Mouse (Mus musculus): ENCODE measurements around the gene Grm3. TPM values are rescaled to one million over a fixed set of nuclear protein-coding genes. Genes with fewer than 3 reads are reported as not detected.

Grm3 gene
- polyA plus RNA-seq, 1 experiment: not detected

DNA sequence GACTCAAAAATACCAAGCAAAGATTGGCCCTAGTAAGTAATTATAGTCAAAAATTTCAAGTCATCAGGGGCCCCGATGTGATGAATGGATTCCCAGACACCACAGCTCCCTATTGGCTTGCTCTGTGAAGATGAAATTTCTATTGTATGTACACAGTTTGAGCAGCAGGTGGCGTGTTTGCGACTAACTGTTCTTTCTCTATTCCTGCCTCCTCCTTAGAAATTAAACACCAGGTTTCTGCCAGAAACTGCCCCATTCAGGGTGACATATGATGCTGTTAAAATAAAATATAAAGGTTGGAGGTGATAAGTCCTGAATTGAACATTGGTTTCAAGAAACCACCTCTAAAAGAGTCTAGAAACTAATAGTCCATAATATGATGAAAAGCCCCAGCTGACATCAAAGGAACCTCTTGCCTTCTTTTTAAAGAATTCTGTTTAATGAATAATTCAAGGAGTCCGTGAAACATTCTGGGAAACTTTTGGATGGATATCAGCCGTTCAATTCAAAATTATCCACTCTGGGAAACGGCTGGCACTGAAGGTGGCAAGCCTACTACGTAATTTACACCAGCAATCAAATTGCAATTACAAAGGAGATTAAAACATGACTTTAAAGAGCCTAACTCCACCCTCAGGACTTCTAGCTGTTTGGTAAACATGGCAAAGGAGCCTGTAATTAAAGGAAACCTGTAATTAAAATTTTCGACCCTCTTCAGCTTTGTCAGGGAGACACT, 184.0 kb downstream of the Grm3 start:
- Histone ChIP-seq H3K36me3 (ENCODE audit: control insufficient read depth, insufficient read depth, low read length) (no peaks in the 10 kb centered on the region), H3K27me3 (replicated peaks; ENCODE audit: control insufficient read depth, insufficient read depth, low read length) (no peaks in the 10 kb centered on the region), H3K4me3 (ENCODE audit: insufficient read depth, low read depth, low read length) (no peak overlapping the region), H3K4me1 (ENCODE audit: control insufficient read depth, insufficient read depth, low read length) (no peaks in the 10 kb centered on the region), H3K27ac (ENCODE audit: insufficient read depth, low read depth, low read length) (no peak overlapping the region)
- 17% methylated on average over 8 of the region's 8 CpGs for WGBS
- DNase-seq: peak; percentile 5
- no peak for TF ChIP-seq CTCF (conservative IDR thresholded peaks at IDR 0.05; ENCODE audit: insufficient read depth, insufficient read length, low read depth, low read length)
- TF ChIP-seq POLR2A (IDR thresholded peaks at IDR 0.05; ENCODE audit: low read depth, low read length): no peak

DNA sequence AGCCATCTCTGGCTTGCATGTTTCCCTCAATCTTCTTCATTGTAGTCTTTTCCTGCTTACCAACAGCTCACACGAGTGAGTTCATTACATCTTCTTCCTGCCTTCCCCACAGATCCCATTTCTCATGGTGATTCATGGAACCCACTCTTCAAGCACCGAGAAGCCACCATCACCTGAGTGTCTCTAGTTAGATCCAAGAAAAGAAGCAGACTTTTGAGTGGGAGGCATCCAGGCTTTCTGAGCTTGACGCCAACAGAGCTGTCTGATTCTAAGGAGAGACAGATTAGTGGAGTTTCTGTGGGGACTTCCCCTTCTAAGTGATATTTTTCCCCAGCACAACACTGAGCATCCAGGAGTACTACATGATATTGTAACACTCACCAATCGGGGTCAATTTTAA, 199.5 kb downstream of the Grm3 start:
- DNase-seq: no peak

GRCm38 (mm10) chr5:9511027-9511426, 213.9 kb downstream of the Grm3 start:
- Histone ChIP-seq H3K27me3 (replicated peaks; ENCODE audit: control insufficient read depth, insufficient read depth, low read length) (no peaks in the 10 kb centered on the region), H3K4me3 (ENCODE audit: insufficient read depth, low read depth, low read length) (no peak overlapping the region), H3K36me3 (ENCODE audit: control insufficient read depth, insufficient read depth, low read length) (no peaks in the 10 kb centered on the region), H3K27ac (ENCODE audit: insufficient read depth, low read depth, low read length) (no peak overlapping the region), H3K4me1 (ENCODE audit: control insufficient read depth, insufficient read depth, low read length) (no peaks in the 10 kb centered on the region)
- DNase-seq: no peak
- WGBS: 92% methylated on average over 1 of the region's 1 CpGs
- TF ChIP-seq CTCF (conservative IDR thresholded peaks at IDR 0.05; ENCODE audit: insufficient read depth, insufficient read length, low read depth, low read length) (no peak), POLR2A (IDR thresholded peaks at IDR 0.05; ENCODE audit: low read depth, low read length) (no peak)

More for the DNA sequence above, 199.5 kb downstream of the Grm3 start:
- Histone ChIP-seq H3K27me3 (replicated peaks; ENCODE audit: control insufficient read depth, insufficient read depth, low read length) (no peaks in the 10 kb centered on the region), H3K27ac (ENCODE audit: insufficient read depth, low read depth, low read length) (no peak overlapping the region), H3K4me3 (ENCODE audit: insufficient read depth, low read depth, low read length) (no peak overlapping the region), H3K4me1 (ENCODE audit: control insufficient read depth, insufficient read depth, low read length) (no peaks in the 10 kb centered on the region), H3K36me3 (ENCODE audit: control insufficient read depth, insufficient read depth, low read length) (no peaks in the 10 kb centered on the region)
- WGBS: 74% methylated on average over 4 of the region's 4 CpGs
- TF ChIP-seq POLR2A (IDR thresholded peaks at IDR 0.05; ENCODE audit: low read depth, low read length) (no peak), CTCF (conservative IDR thresholded peaks at IDR 0.05; ENCODE audit: insufficient read depth, insufficient read length, low read depth, low read length) (no peak)

GRCm38 (mm10) chr5:9497235-9497634, 227.7 kb downstream of the Grm3 start:
- TF ChIP-seq POLR2A (IDR thresholded peaks at IDR 0.05; ENCODE audit: low read depth, low read length) (no peak), CTCF (conservative IDR thresholded peaks at IDR 0.05; ENCODE audit: insufficient read depth, insufficient read length, low read depth, low read length) (no peak)
- DNase-seq: no peak
- Histone ChIP-seq H3K4me3 (ENCODE audit: insufficient read depth, low read depth, low read length) (no peak overlapping the region), H3K36me3 (ENCODE audit: control insufficient read depth, insufficient read depth, low read length) (no peaks in the 10 kb centered on the region), H3K4me1 (ENCODE audit: control insufficient read depth, insufficient read depth, low read length) (no peaks in the 10 kb centered on the region), H3K27ac (ENCODE audit: insufficient read depth, low read depth, low read length) (no peak overlapping the region), H3K27me3 (replicated peaks; ENCODE audit: control insufficient read depth, insufficient read depth, low read length) (no peaks in the 10 kb centered on the region)
- WGBS: 65% methylated on average over 4 of the region's 4 CpGs

GRCm38 (mm10) chr5:9495456-9495855, 229.5 kb downstream of the Grm3 start:
- no peaks in the 10 kb centered on the region for H3K36me3 ChIP-seq (ENCODE audit: control insufficient read depth, insufficient read depth, low read length)
- TF ChIP-seq POLR2A (IDR thresholded peaks at IDR 0.05; ENCODE audit: low read depth, low read length) (no peak), CTCF (conservative IDR thresholded peaks at IDR 0.05; ENCODE audit: insufficient read depth, insufficient read length, low read depth, low read length) (no peak)
- H3K4me1 ChIP-seq (ENCODE audit: control insufficient read depth, insufficient read depth, low read length): no peaks in the 10 kb centered on the region
- WGBS: 31% methylated on average over 5 of the region's 5 CpGs
- no peak for DNase-seq
- H3K27ac ChIP-seq (ENCODE audit: insufficient read depth, low read depth, low read length): no peak overlapping the region
- H3K27me3 ChIP-seq (replicated peaks; ENCODE audit: control insufficient read depth, insufficient read depth, low read length): no peaks in the 10 kb centered on the region
- no peak overlapping the region for H3K4me3 ChIP-seq (ENCODE audit: insufficient read depth, low read depth, low read length)

DNA sequence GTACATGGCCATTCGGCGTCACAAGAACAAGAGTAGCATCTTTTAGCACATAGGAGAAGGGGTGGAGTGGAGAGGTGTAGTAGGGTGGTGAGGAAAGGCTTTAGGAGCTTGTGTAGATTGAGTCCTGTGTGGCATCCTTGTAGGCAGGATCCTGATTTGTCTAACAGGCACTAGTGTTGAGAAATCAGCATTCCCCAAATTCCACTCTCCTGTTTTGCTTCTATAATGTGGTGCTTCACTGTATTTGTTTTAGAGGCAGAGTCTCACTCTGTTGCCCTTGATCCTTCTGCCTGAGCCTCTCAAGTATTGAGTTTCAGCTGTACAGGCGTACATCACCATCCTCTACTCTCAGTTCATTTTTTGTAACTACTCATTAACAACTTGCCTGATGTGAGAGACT, 247.4 kb downstream of the Grm3 start:
- Histone ChIP-seq H3K27ac (ENCODE audit: insufficient read depth, low read depth, low read length) (no peak overlapping the region), H3K4me1 (ENCODE audit: control insufficient read depth, insufficient read depth, low read length) (no peaks in the 10 kb centered on the region), H3K4me3 (ENCODE audit: insufficient read depth, low read depth, low read length) (no peak overlapping the region), H3K27me3 (replicated peaks; ENCODE audit: control insufficient read depth, insufficient read depth, low read length) (no peaks in the 10 kb centered on the region), H3K36me3 (ENCODE audit: control insufficient read depth, insufficient read depth, low read length) (no peaks in the 10 kb centered on the region)
- 68% methylated on average over 3 of the region's 3 CpGs for WGBS
- no peak for DNase-seq
- no peak for TF ChIP-seq POLR2A (IDR thresholded peaks at IDR 0.05; ENCODE audit: low read depth, low read length)
- TF ChIP-seq CTCF (conservative IDR thresholded peaks at IDR 0.05; ENCODE audit: insufficient read depth, insufficient read length, low read depth, low read length): no peak

GRCm38 (mm10) chr5:9453298-9453697, 271.7 kb downstream of the Grm3 start:
- no peaks in the 10 kb centered on the region for H3K4me1 ChIP-seq (ENCODE audit: control insufficient read depth, insufficient read depth, low read length)
- no peak for TF ChIP-seq POLR2A (IDR thresholded peaks at IDR 0.05; ENCODE audit: low read depth, low read length)
- TF ChIP-seq CTCF (conservative IDR thresholded peaks at IDR 0.05; ENCODE audit: insufficient read depth, insufficient read length, low read depth, low read length): no peak
- H3K27ac ChIP-seq (ENCODE audit: insufficient read depth, low read depth, low read length): no peak overlapping the region
- H3K27me3 ChIP-seq (replicated peaks; ENCODE audit: control insufficient read depth, insufficient read depth, low read length): no peaks in the 10 kb centered on the region
- no peak for DNase-seq
- no peak overlapping the region for H3K4me3 ChIP-seq (ENCODE audit: insufficient read depth, low read depth, low read length)
- 92% methylated on average over 2 of the region's 2 CpGs for WGBS
- H3K36me3 ChIP-seq (ENCODE audit: control insufficient read depth, insufficient read depth, low read length): no peaks in the 10 kb centered on the region

All from kidney, adult 2 months (tissue).